Mouse (Mus musculus) intestine, embryonic 14.5 days (tissue): ENCODE data around the gene Exoc6. TPM values are rescaled to one million over a fixed set of nuclear protein-coding genes. Genes with fewer than 3 reads are reported as not detected.
"Not testable (repeated sequence)": the region's sequence is repeated elsewhere in the genome, so short reads cannot be mapped to it uniquely, and the experiment has no call there.

Experiments used
- ATAC-seq: fragments of 200-750 bp; cut with Nextera tagmentation; replicated peaks from 2 replicates; pipeline ENCODE4 v1.8.0; 2017; ENCODE audit warnings: low read depth, moderate number of reproducible peaks, moderate TSS enrichment, moderate library complexity; ENCODE audit not compliant: low FRiP score, low TSS enrichment
- DNase-seq: peaks from one replicate; pipeline ENCODE4 v3.0.0-alpha.2; 2018; ENCODE audit warnings: low spot score
- H3K27ac ChIP-seq: fragments of 300-500 bp; sonication (generic); 2 replicates; pipeline ENCODE4 v1.5.1; 2014; ENCODE audit warnings: low read depth, mild to moderate bottlenecking, control low read depth
- H3K27me3 ChIP-seq: fragments of 300-500 bp; sonication (generic); replicated peaks from 2 replicates; pipeline ENCODE4 v1.6.1; 2014; ENCODE audit warnings: low read length, control low read depth; ENCODE audit not compliant: control insufficient read depth, insufficient read depth
- H3K36me3 ChIP-seq: fragments of 300-500 bp; sonication (generic); 2 replicates; pipeline ENCODE4 v1.6.1; 2014; ENCODE audit warnings: low read length, control low read depth; ENCODE audit not compliant: control insufficient read depth, insufficient read depth
- H3K4me1 ChIP-seq: fragments of 300-500 bp; sonication (generic); replicated peaks from 2 replicates; pipeline ENCODE4 v1.6.1; 2014; ENCODE audit warnings: low read length, control low read depth, mixed read lengths; ENCODE audit not compliant: control insufficient read depth, insufficient read depth
- H3K4me2 ChIP-seq: fragments of 300-500 bp; sonication (generic); 2 replicates; pipeline ENCODE4 v1.6.1; 2014; ENCODE audit warnings: low read length
- H3K4me3 ChIP-seq: fragments of 300-500 bp; sonication (generic); 2 replicates; pipeline ENCODE4 v1.5.1; 2014; ENCODE audit warnings: low read depth, low read length, control low read depth, mixed read lengths
- H3K9ac ChIP-seq: fragments of 300-500 bp; sonication (generic); 2 replicates; pipeline ENCODE4 v1.6.1; 2014; ENCODE audit warnings: mild to moderate bottlenecking, low read length
- H3K9me3 ChIP-seq: fragments of 300-500 bp; sonication (generic); 2 replicates; pipeline ENCODE4 v1.6.1; 2016; ENCODE audit warnings: low read length, control low read depth; ENCODE audit not compliant: control insufficient read depth
- WGBS: fragments of 180-500 bp; shearing (Covaris S2); extraction: QIAGEN DNeasy Blood & Tissue Kit; methylation state at CpG from one replicate; pipeline ENCODE4 v1.1.7; 2014; 5-methylcytosine and 5-hydroxymethylcytosine counted together
- polyA plus RNA-seq: library from polyadenylated mRNA; unstranded; fragments of >200 nt; fragmentation: Nextera tagmentation; extraction: Ambion mirVana; gene quantifications from 2 replicates; pipeline ENCODE4 v1.2.1, GENCODE M21; 2014

Gene Exoc6
- polyA plus RNA-seq, 1 experiment from 2014 or later: 15.7 TPM

- Histone ChIP-seq H3K9me3 (no peaks in the 10 kb centered on the region), H3K4me2 (no peak overlapping the region), H3K27me3 (no peaks in the 10 kb centered on the region), H3K4me1 (no peaks in the 10 kb centered on the region), H3K27ac (no peak overlapping the region), H3K36me3 (no peaks in the 10 kb centered on the region), H3K9ac (no peak overlapping the region), H3K4me3 (no peak overlapping the region)
- ATAC-seq (no peak), DNase-seq (no peak)
- 87% methylated on average over 2 of the region's 2 CpGs for WGBS
These were observed 28.8 kb upstream of the Exoc6 start for GRCm38 (mm10) chr19:37521434-37521781.

- no peaks in the 10 kb centered on the region for H3K9me3 ChIP-seq
- ATAC-seq: no peak
- H3K27me3 ChIP-seq: no peaks in the 10 kb centered on the region
- H3K9ac ChIP-seq: no peak overlapping the region
- 70% methylated on average over 15 of the region's 15 CpGs for WGBS
- no peak overlapping the region for H3K4me3 ChIP-seq
- no peak overlapping the region for H3K27ac ChIP-seq
- no peak overlapping the region for H3K4me2 ChIP-seq
- H3K36me3 ChIP-seq: no peaks in the 10 kb centered on the region
- DNase-seq: no peak
- H3K4me1 ChIP-seq: no peaks in the 10 kb centered on the region
These were observed 26.7 kb upstream of the Exoc6 start for GRCm38 (mm10) chr19:37523280-37524062.

- Histone ChIP-seq H3K27me3 (no peaks in the 10 kb centered on the region), H3K4me1 (no peaks in the 10 kb centered on the region), H3K36me3 (no peaks in the 10 kb centered on the region), H3K9me3 (no peaks in the 10 kb centered on the region), H3K4me3 (no peak overlapping the region), H3K4me2 (no peak overlapping the region), H3K9ac (no peak overlapping the region), H3K27ac (no peak overlapping the region)
- DNase-seq (no peak), ATAC-seq (no peak)
- WGBS: 87% methylated on average over 11 of the region's 11 CpGs
These were observed 24.3 kb upstream of the Exoc6 start for GRCm38 (mm10) chr19:37525925-37526324.

- no peak for ATAC-seq
- no peaks in the 10 kb centered on the region for H3K9me3 ChIP-seq
- no peak overlapping the region for H3K27ac ChIP-seq
- 34% methylated on average over 8 of the region's 8 CpGs for WGBS
- H3K27me3 ChIP-seq: no peaks in the 10 kb centered on the region
- H3K36me3 ChIP-seq: no peaks in the 10 kb centered on the region
- no peaks in the 10 kb centered on the region for H3K4me1 ChIP-seq
- no peak overlapping the region for H3K4me2 ChIP-seq
- DNase-seq: no peak
- H3K4me3 ChIP-seq: no peak overlapping the region
- H3K9ac ChIP-seq: no peak overlapping the region
These were observed 23.4 kb upstream of the Exoc6 start for GRCm38 (mm10) chr19:37526768-37527167.

GRCm38 (mm10) chr19:37527736-37528135 lies 22.5 kb upstream of the Exoc6 start:
- not testable (repeated sequence) for H3K4me3 ChIP-seq, H3K27me3 ChIP-seq, H3K4me2 ChIP-seq, H3K9ac ChIP-seq, ATAC-seq, H3K4me1 ChIP-seq, H3K9me3 ChIP-seq, DNase-seq, H3K27ac ChIP-seq, H3K36me3 ChIP-seq
- WGBS: 91% methylated on average over 3 of the region's 3 CpGs

- H3K4me1 ChIP-seq: no peaks in the 10 kb centered on the region
- no peak overlapping the region for H3K9ac ChIP-seq
- H3K27me3 ChIP-seq: no peaks in the 10 kb centered on the region
- no peak overlapping the region for H3K27ac ChIP-seq
- no peak for ATAC-seq
- no peak for DNase-seq
- no peaks in the 10 kb centered on the region for H3K9me3 ChIP-seq
- 44% methylated on average over 6 of the region's 6 CpGs for WGBS
- no peak overlapping the region for H3K4me3 ChIP-seq
- H3K36me3 ChIP-seq: no peaks in the 10 kb centered on the region
- no peak overlapping the region for H3K4me2 ChIP-seq
These were observed 21.6 kb upstream of the Exoc6 start for GRCm38 (mm10) chr19:37528581-37528980.

GRCm38 (mm10) chr19:37529296-37529695 lies 20.9 kb upstream of the Exoc6 start:
- no peaks in the 10 kb centered on the region for H3K27me3 ChIP-seq
- WGBS: 85% methylated on average over 9 of the region's 9 CpGs
- H3K4me2 ChIP-seq: no peak overlapping the region
- H3K4me1 ChIP-seq: no peaks in the 10 kb centered on the region
- no peak overlapping the region for H3K9ac ChIP-seq
- ATAC-seq (no peak), DNase-seq (no peak)
- H3K4me3 ChIP-seq: no peak overlapping the region
- H3K36me3 ChIP-seq: no peaks in the 10 kb centered on the region
- no peaks in the 10 kb centered on the region for H3K9me3 ChIP-seq
- no peak overlapping the region; the same call in 1 of the 2 replicates for H3K27ac ChIP-seq

- H3K4me3 ChIP-seq: no peak overlapping the region
- no peaks in the 10 kb centered on the region for H3K9me3 ChIP-seq
- H3K9ac ChIP-seq: no peak overlapping the region
- no peaks in the 10 kb centered on the region for H3K36me3 ChIP-seq
- H3K4me1 ChIP-seq: no peaks in the 10 kb centered on the region
- H3K27me3 ChIP-seq: no peaks in the 10 kb centered on the region
- 0 out of 2 replicates have a peak, but pooled peaks have one; percentile 50 for ATAC-seq
- 34% methylated on average over 7 of the region's 7 CpGs for WGBS
- DNase-seq: no peak
- H3K4me2 ChIP-seq: no peak overlapping the region
- no peak overlapping the region for H3K27ac ChIP-seq
These were observed 20.2 kb upstream of the Exoc6 start for GRCm38 (mm10) chr19:37529975-37530515.

GRCm38 (mm10) chr19:37530601-37531000 lies 19.6 kb upstream of the Exoc6 start:
- ATAC-seq: no peak
- Histone ChIP-seq H3K4me2 (no peak overlapping the region), H3K36me3 (no peaks in the 10 kb centered on the region), H3K4me1 (no peaks in the 10 kb centered on the region), H3K27ac (no peak overlapping the region), H3K9me3 (no peaks in the 10 kb centered on the region), H3K4me3 (no peak overlapping the region), H3K9ac (no peak overlapping the region), H3K27me3 (no peaks in the 10 kb centered on the region)
- no peak for DNase-seq
- WGBS: 84% methylated on average over 3 of the region's 3 CpGs
